Mouse (Mus musculus): ENCODE results near the gene Gm20806. TPM values are rescaled to one million over a fixed set of nuclear protein-coding genes. Genes with fewer than 3 reads are reported as not detected.
"Not testable (repeated sequence)": the region's sequence is repeated elsewhere in the genome, so short reads cannot be mapped to it uniquely, and the experiment has no call there.

Gm20806 gene
- not detected in 2 replicates for polyA plus RNA-seq (2016; fragmentation: Nextera tagmentation; extraction: Ambion mirVana)

- H3K27ac ChIP-seq (replicated peaks); DNase-seq (ENCODE audit: low spot score); H3K4me1 ChIP-seq; H3K4me3 ChIP-seq; H3K27me3 ChIP-seq (replicated peaks; ENCODE audit: low read depth, poor library complexity, severe bottlenecking); H3K36me3 ChIP-seq (replicated peaks); H3K9me3 ChIP-seq: not testable (repeated sequence)
- WGBS: no CpG with 5 or more reads among the region's 4 CpGs
Observed at GRCm38 (mm10) chrY:78837956-78838355, at the start of gene Gm20806. TSS of gene Gm20806 (minus strand) at chrY:78838056.
